8 mouse cellular contexts compared by ENCODE assay signal in genomic region chr2:26639083-26639482, GRCm38 (mm10). TPM values are rescaled to one million over a fixed set of nuclear protein-coding genes. Genes with fewer than 3 reads are reported as not detected.
DNase-seq lines count a peak whose midpoint lies in the region; ATAC-seq lines count a peak whose summit lies in the region.

No protein-coding gene starts in this region.

- intact Hi-C loops in heart, postnatal 25 days (cut with DNase I): no loop called here

- peaks cover 48% of the 10 kb centered on the region for H3K36me3 ChIP-seq in heart, embryonic 13.5 days
- H3K36me3 ChIP-seq in megakaryocyte, embryonic 14.5 days (replicated peaks; ENCODE audit: low read length): peaks cover 49% of the 10 kb centered on the region
- peaks cover 36% of the 10 kb centered on the region for H3K36me3 ChIP-seq in stomach, embryonic 15.5 days

- H3K9me3 ChIP-seq in heart, embryonic 13.5 days: no peaks in the 10 kb centered on the region
- H3K9me3 ChIP-seq in megakaryocyte, embryonic 14.5 days: no peaks in the 10 kb centered on the region
- H3K9me3 ChIP-seq in stomach, embryonic 15.5 days: no peaks in the 10 kb centered on the region

- H3K4me3 ChIP-seq in brown adipose tissue, adult 24 weeks (ENCODE audit: insufficient read depth, low read depth, low read length): peak overlapping the region; percentile 95
- peak overlapping the region; percentile 99 for H3K4me3 ChIP-seq in heart, embryonic 13.5 days
- peak overlapping the region; percentile 92 for H3K4me3 ChIP-seq in megakaryocyte, embryonic 14.5 days (replicated peaks)
- peak overlapping the region; percentile 97 for H3K4me3 ChIP-seq in stomach, embryonic 15.5 days (replicated peaks)

- WGBS in heart, embryonic 13.5 days: 7% methylated on average over 8 of the region's 8 CpGs
- WGBS in stomach, embryonic 15.5 days: 1% methylated on average over 8 of the region's 8 CpGs

- H3K27ac ChIP-seq in brown adipose tissue, adult 24 weeks (replicated peaks; ENCODE audit: low read depth, low read length): peak overlapping the region; percentile 92
- peak overlapping the region; percentile 39 for H3K27ac ChIP-seq in heart, embryonic 13.5 days (replicated peaks)
- H3K27ac ChIP-seq in stomach, embryonic 15.5 days: 0 out of 2 replicates have a peak overlapping the region, but pooled peaks have one; percentile 35

- peak; percentile 92 for DNase-seq in heart, adult 11 months
- DNase-seq in heart, postnatal 25 days (ENCODE audit: low spot score): no peak
- peak; percentile 65 for DNase-seq in kidney, postnatal 14 days
- no peak for DNase-seq in ovary, adult 18-20 months (ENCODE audit: low spot score)

- no peaks in the 10 kb centered on the region for H3K27me3 ChIP-seq in heart, embryonic 13.5 days (replicated peaks)
- H3K27me3 ChIP-seq in megakaryocyte, embryonic 14.5 days (replicated peaks): no peaks in the 10 kb centered on the region
- no peaks in the 10 kb centered on the region for H3K27me3 ChIP-seq in stomach, embryonic 15.5 days (replicated peaks)

- no peak for ATAC-seq in heart, embryonic 13.5 days (ENCODE audit: extremely low read depth, insufficient number of reproducible peaks, low FRiP score, low TSS enrichment)
- ATAC-seq in stomach, embryonic 15.5 days (ENCODE audit: insufficient read depth, low FRiP score, low read depth): peak; percentile 50; the same call in 1 of the 2 replicates

- peak overlapping the region; percentile 99 for H3K9ac ChIP-seq in heart, embryonic 13.5 days
- peak overlapping the region; percentile 29; the same call in 1 of the 2 replicates for H3K9ac ChIP-seq in stomach, embryonic 15.5 days

- peaks cover 10% of the 10 kb centered on the region for H3K4me1 ChIP-seq in brown adipose tissue, adult 24 weeks (ENCODE audit: control insufficient read depth, insufficient read depth, insufficient read length, low read length)
- peaks cover 44% of the 10 kb centered on the region for H3K4me1 ChIP-seq in heart, embryonic 13.5 days
- H3K4me1 ChIP-seq in megakaryocyte, embryonic 14.5 days: peaks cover 77% of the 10 kb centered on the region
- peaks cover 27% of the 10 kb centered on the region for H3K4me1 ChIP-seq in stomach, embryonic 15.5 days

- peak overlapping the region; percentile 90 for H3K4me2 ChIP-seq in heart, embryonic 13.5 days
- peak overlapping the region; percentile 80 for H3K4me2 ChIP-seq in stomach, embryonic 15.5 days

RNA-seq across cellular contexts. Expression of gene Fam69b, which starts 10.8 kb away (rescaled TPM):
- total RNA-seq in heart, postnatal 25 days (2021): 10 to 100 TPM; 26.9 to 28.9 TPM
- 24.4 and 49.4 TPM in 2 replicates for polyA plus RNA-seq in brown adipose tissue, adult 24 weeks (2012; ENCODE audit: insufficient read depth, insufficient read length, missing spikeins)
- polyA plus RNA-seq in heart, embryonic 13.5 days (2015; fragmentation: Nextera tagmentation; extraction: Ambion mirVana): 17.2 and 18.7 TPM in 2 replicates
- polyA plus RNA-seq in megakaryocyte, embryonic 14.5 days (2012; ENCODE audit: insufficient read depth, low replicate concordance): 1.2 TPM in 1 of 2 replicates, not detected in the other
- 28.9 and 33.7 TPM in 2 replicates for polyA plus RNA-seq in stomach, embryonic 15.5 days (2015; fragmentation: Nextera tagmentation; extraction: Ambion mirVana)

RNA-seq across cellular contexts. Expression of gene Lcn4, which starts 32.0 kb away (rescaled TPM):
- total RNA-seq in heart, postnatal 25 days (2021): not detected
- polyA plus RNA-seq in brown adipose tissue, adult 24 weeks (2012; ENCODE audit: insufficient read depth, insufficient read length, missing spikeins): not detected in 2 replicates
- not detected in 2 replicates for polyA plus RNA-seq in heart, embryonic 13.5 days (2015; fragmentation: Nextera tagmentation; extraction: Ambion mirVana)
- polyA plus RNA-seq in megakaryocyte, embryonic 14.5 days (2012; ENCODE audit: insufficient read depth, low replicate concordance): not detected in 2 replicates
- polyA plus RNA-seq in stomach, embryonic 15.5 days (2015; fragmentation: Nextera tagmentation; extraction: Ambion mirVana): not detected in 2 replicates

RNA-seq across cellular contexts. Expression of gene Agpat2, which starts 34.9 kb away (rescaled TPM):
- total RNA-seq in heart, postnatal 25 days (2021): 10 to 100 TPM; 49.7 to 51.6 TPM
- 2,029 and 2,407 TPM in 2 replicates for polyA plus RNA-seq in brown adipose tissue, adult 24 weeks (2012; ENCODE audit: insufficient read depth, insufficient read length, missing spikeins)
- 21.8 and 23.2 TPM in 2 replicates for polyA plus RNA-seq in heart, embryonic 13.5 days (2015; fragmentation: Nextera tagmentation; extraction: Ambion mirVana)
- polyA plus RNA-seq in megakaryocyte, embryonic 14.5 days (2012; ENCODE audit: insufficient read depth, low replicate concordance): 34.1 and 41.8 TPM in 2 replicates
- 60.1 and 63.4 TPM in 2 replicates for polyA plus RNA-seq in stomach, embryonic 15.5 days (2015; fragmentation: Nextera tagmentation; extraction: Ambion mirVana)

RNA-seq across cellular contexts. Expression of gene Gm20532, which starts 52.6 kb away (rescaled TPM):
- not detected for total RNA-seq in heart, postnatal 25 days (2021)
- not detected in 2 replicates for polyA plus RNA-seq in brown adipose tissue, adult 24 weeks (2012; ENCODE audit: insufficient read depth, insufficient read length, missing spikeins)
- polyA plus RNA-seq in heart, embryonic 13.5 days (2015; fragmentation: Nextera tagmentation; extraction: Ambion mirVana): not detected in 2 replicates
- polyA plus RNA-seq in megakaryocyte, embryonic 14.5 days (2012; ENCODE audit: insufficient read depth, low replicate concordance): not detected in 2 replicates
- not detected in 2 replicates for polyA plus RNA-seq in stomach, embryonic 15.5 days (2015; fragmentation: Nextera tagmentation; extraction: Ambion mirVana)

RNA-seq across cellular contexts. Expression of gene Egfl7, which starts 59.3 kb away (rescaled TPM):
- 100 to 1,000 TPM; 149 to 179 TPM for total RNA-seq in heart, postnatal 25 days (2021)
- 75.5 and 80.4 TPM in 2 replicates for polyA plus RNA-seq in brown adipose tissue, adult 24 weeks (2012; ENCODE audit: insufficient read depth, insufficient read length, missing spikeins)
- 170 and 185 TPM in 2 replicates for polyA plus RNA-seq in heart, embryonic 13.5 days (2015; fragmentation: Nextera tagmentation; extraction: Ambion mirVana)
- polyA plus RNA-seq in megakaryocyte, embryonic 14.5 days (2012; ENCODE audit: insufficient read depth, low replicate concordance): 19.7 and 90.5 TPM in 2 replicates
- polyA plus RNA-seq in stomach, embryonic 15.5 days (2015; fragmentation: Nextera tagmentation; extraction: Ambion mirVana): 121 and 128 TPM in 2 replicates

Comparison
In these comparisons a context has a peak if more than half of its experiments do, and no peak if none do; other contexts are left out.
1. DNase-seq: peak in heart, adult 11 months (single experiment) and kidney, postnatal 14 days (single experiment); none in heart, postnatal 25 days (single experiment) and ovary, adult 18-20 months (single experiment).
2. H3K27ac ChIP-seq: peak in every context shown above with its lines; median percentile 92 in brown adipose tissue, adult 24 weeks; 39 in heart, embryonic 13.5 days; 35 in stomach, embryonic 15.5 days.
3. RNA of gene Agpat2, which starts 34.9 kb away (polyA plus RNA-seq): 2,029 to 2,407 TPM in brown adipose tissue, adult 24 weeks; 60.1 to 63.4 TPM in stomach, embryonic 15.5 days, 34.1 to 41.8 TPM in megakaryocyte, embryonic 14.5 days and 21.8 to 23.2 TPM in heart, embryonic 13.5 days; every median in the first group is over 10 times any median in the second.
4. Peak in every context shown above with its lines, with median percentiles within 50 percentile points of each other: H3K4me3 ChIP-seq.